In genomic region chr7:121601697-121602096, GRCm38 (mm10) we compare ENCODE assay signal across 10 mouse cellular contexts.
DNase-seq lines count a peak whose midpoint lies in the region; ATAC-seq and TF ChIP-seq lines count a peak whose summit lies in the region.
"Had no signal": no experiment of that assay in that cellular context is flagged by ENCODE, and none has a peak within 500 bp of the region (broad histone marks: within the 10 kb centered on the region; RNA-seq: fewer than 3 reads in every experiment).

No protein-coding gene starts in this region.

- no peaks in the 10 kb centered on the region for H3K4me1 ChIP-seq in forebrain, embryonic 11.5 days (replicated peaks; ENCODE audit: control insufficient read depth, insufficient read depth, low read length)
- no peaks in the 10 kb centered on the region for H3K4me1 ChIP-seq in forebrain, embryonic 12.5 days
- no peaks in the 10 kb centered on the region for H3K4me1 ChIP-seq in liver, postnatal 0 days (ENCODE audit: insufficient read depth)
- H3K4me1 ChIP-seq in liver, embryonic 11.5 days (replicated peaks; ENCODE audit: control insufficient read depth, insufficient read depth, low read length): no peaks in the 10 kb centered on the region
- no peaks in the 10 kb centered on the region for H3K4me1 ChIP-seq in midbrain, postnatal 0 days (ENCODE audit: insufficient read depth, low read length)
- H3K4me1 ChIP-seq: embryonic facial prominence, embryonic 15.5 days; limb, embryonic 15.5 days had no signal

- no peaks in the 10 kb centered on the region for H3K27me3 ChIP-seq in forebrain, embryonic 11.5 days (ENCODE audit: control insufficient read depth, insufficient read depth, low read length)
- no peaks in the 10 kb centered on the region for H3K27me3 ChIP-seq in forebrain, embryonic 12.5 days
- no peaks in the 10 kb centered on the region for H3K27me3 ChIP-seq in liver, postnatal 0 days (ENCODE audit: insufficient read depth, low read length)
- no peaks in the 10 kb centered on the region for H3K27me3 ChIP-seq in liver, embryonic 11.5 days (replicated peaks; ENCODE audit: control insufficient read depth, insufficient read depth, low read length)
- no peaks in the 10 kb centered on the region for H3K27me3 ChIP-seq in midbrain, postnatal 0 days (ENCODE audit: insufficient read depth, low read length)
- H3K27me3 ChIP-seq: embryonic facial prominence, embryonic 15.5 days; limb, embryonic 15.5 days had no signal

- H3K9me3 ChIP-seq in forebrain, embryonic 11.5 days (ENCODE audit: control insufficient read depth, low read length): no peaks in the 10 kb centered on the region
- H3K9me3 ChIP-seq in forebrain, embryonic 12.5 days: no peaks in the 10 kb centered on the region
- H3K9me3 ChIP-seq in liver, postnatal 0 days (ENCODE audit: low read length): no peaks in the 10 kb centered on the region
- H3K9me3 ChIP-seq in liver, embryonic 11.5 days (ENCODE audit: control insufficient read depth, low read length): no peaks in the 10 kb centered on the region
- no peaks in the 10 kb centered on the region for H3K9me3 ChIP-seq in midbrain, postnatal 0 days (ENCODE audit: low read length)
- H3K9me3 ChIP-seq: embryonic facial prominence, embryonic 15.5 days; limb, embryonic 15.5 days had no signal

- H3K27ac ChIP-seq in forebrain, embryonic 11.5 days (ENCODE audit: low read depth, low read length): no peak overlapping the region
- no peak overlapping the region for H3K27ac ChIP-seq in forebrain, embryonic 12.5 days
- no peak overlapping the region for H3K27ac ChIP-seq in liver, postnatal 0 days (ENCODE audit: low read depth)
- no peak overlapping the region for H3K27ac ChIP-seq in liver, embryonic 11.5 days (ENCODE audit: low read depth, low read length)
- no peak overlapping the region for H3K27ac ChIP-seq in midbrain, postnatal 0 days (ENCODE audit: low read depth, low read length)
- H3K27ac ChIP-seq: embryonic facial prominence, embryonic 15.5 days; limb, embryonic 15.5 days had no signal

- H3K36me3 ChIP-seq in forebrain, embryonic 11.5 days (ENCODE audit: control insufficient read depth, insufficient read depth, low read length): no peaks in the 10 kb centered on the region
- H3K36me3 ChIP-seq in forebrain, embryonic 12.5 days (replicated peaks): no peaks in the 10 kb centered on the region
- no peaks in the 10 kb centered on the region for H3K36me3 ChIP-seq in liver, postnatal 0 days (replicated peaks; ENCODE audit: insufficient read depth, low read length)
- no peaks in the 10 kb centered on the region for H3K36me3 ChIP-seq in liver, embryonic 11.5 days (ENCODE audit: control insufficient read depth, insufficient read depth, low read length)
- H3K36me3 ChIP-seq in midbrain, postnatal 0 days (ENCODE audit: insufficient read depth, low read length): no peaks in the 10 kb centered on the region
- H3K36me3 ChIP-seq: embryonic facial prominence, embryonic 15.5 days; limb, embryonic 15.5 days had no signal

- no peak overlapping the region for H3K4me3 ChIP-seq in forebrain, embryonic 11.5 days (ENCODE audit: low read depth, low read length)
- no peak overlapping the region for H3K4me3 ChIP-seq in forebrain, embryonic 12.5 days (replicated peaks)
- no peak overlapping the region for H3K4me3 ChIP-seq in liver, postnatal 0 days (ENCODE audit: low read depth, low read length)
- H3K4me3 ChIP-seq in liver, embryonic 11.5 days (ENCODE audit: low read depth, low read length): no peak overlapping the region
- no peak overlapping the region for H3K4me3 ChIP-seq in midbrain, postnatal 0 days (ENCODE audit: low read depth, low read length)
- H3K4me3 ChIP-seq: embryonic facial prominence, embryonic 15.5 days; limb, embryonic 15.5 days had no signal

- peak; percentile 69 for DNase-seq in forebrain, embryonic 11.5 days (ENCODE audit: low spot score)
- peak; percentile 17 for DNase-seq in liver, postnatal 0 days
- DNase-seq in liver, embryonic 11.5 days (ENCODE audit: low spot score): no peak
- DNase-seq in R1 (ENCODE audit: low read depth, low spot score): peak; percentile 43
- peak; percentile 84 for DNase-seq in kidney, postnatal 4 days
- no peak for DNase-seq in midbrain, postnatal 0 days (ENCODE audit: low spot score)

- H3K9ac ChIP-seq in forebrain, embryonic 11.5 days (ENCODE audit: low read length): no peak overlapping the region
- no peak overlapping the region for H3K9ac ChIP-seq in forebrain, embryonic 12.5 days
- H3K9ac ChIP-seq in liver, postnatal 0 days (replicated peaks): no peak overlapping the region
- no peak overlapping the region for H3K9ac ChIP-seq in liver, embryonic 11.5 days (ENCODE audit: low read depth, low read length)
- H3K9ac ChIP-seq in midbrain, postnatal 0 days (replicated peaks; ENCODE audit: low read length, poor library complexity, severe bottlenecking): no peak overlapping the region
- H3K9ac ChIP-seq: embryonic facial prominence, embryonic 15.5 days; limb, embryonic 15.5 days had no signal

- WGBS in forebrain, embryonic 11.5 days: 34% methylated on average over 4 of the region's 4 CpGs
- 28% methylated on average over 4 of the region's 4 CpGs for WGBS in forebrain, embryonic 12.5 days
- WGBS in liver, postnatal 0 days (ENCODE audit: insufficient replicate concordance): 28% methylated on average over 4 of the region's 4 CpGs
- WGBS in liver, embryonic 11.5 days: 34% methylated on average over 4 of the region's 4 CpGs
- WGBS in midbrain, postnatal 0 days: 41% methylated on average over 4 of the region's 4 CpGs

- TF ChIP-seq CTCF in liver, postnatal 0 days (IDR thresholded peaks at IDR 0.05; ENCODE audit: low read depth): no peak
- TF ChIP-seq CTCF in midbrain, postnatal 0 days (IDR thresholded peaks at IDR 0.05): no peak

- TF ChIP-seq EP300 in liver, postnatal 0 days (IDR thresholded peaks at IDR 0.05; ENCODE audit: low read depth): no peak

- ATAC-seq in forebrain, embryonic 11.5 days (replicated peaks; ENCODE audit: low FRiP score): no peak
- no peak for ATAC-seq in forebrain, embryonic 12.5 days (ENCODE audit: low FRiP score)
- no peak for ATAC-seq in liver, postnatal 0 days
- no peak for ATAC-seq in liver, embryonic 11.5 days (replicated peaks; ENCODE audit: low FRiP score)
- no peak for ATAC-seq in megakaryocyte-erythroid progenitor cell, adult 5-6 weeks (replicated peaks; ENCODE audit: low FRiP score, low TSS enrichment, poor library complexity, severe bottlenecking)
- ATAC-seq in midbrain, postnatal 0 days (ENCODE audit: low FRiP score): no peak

- H3K4me2 ChIP-seq in forebrain, embryonic 11.5 days (ENCODE audit: low read depth, low read length, severe bottlenecking): no peak overlapping the region
- H3K4me2 ChIP-seq in forebrain, embryonic 12.5 days: no peak overlapping the region
- H3K4me2 ChIP-seq in liver, postnatal 0 days (ENCODE audit: low read depth, low read length): no peak overlapping the region
- no peak overlapping the region for H3K4me2 ChIP-seq in liver, embryonic 11.5 days
- H3K4me2 ChIP-seq in midbrain, postnatal 0 days (ENCODE audit: low read depth, low read length, poor library complexity, severe bottlenecking): no peak overlapping the region
- H3K4me2 ChIP-seq: embryonic facial prominence, embryonic 15.5 days; limb, embryonic 15.5 days had no signal

Comparison
In these comparisons a context has a peak if more than half of its experiments do, and no peak if none do; other contexts are left out.
1. DNase-seq: peak in forebrain, embryonic 11.5 days (single experiment), liver, postnatal 0 days (single experiment), R1 (single experiment) and kidney, postnatal 4 days (2 of 2); none in liver, embryonic 11.5 days (single experiment) and midbrain, postnatal 0 days (single experiment).